ENCODE assay signal across 9 mouse cellular contexts in the genomic region with DNA sequence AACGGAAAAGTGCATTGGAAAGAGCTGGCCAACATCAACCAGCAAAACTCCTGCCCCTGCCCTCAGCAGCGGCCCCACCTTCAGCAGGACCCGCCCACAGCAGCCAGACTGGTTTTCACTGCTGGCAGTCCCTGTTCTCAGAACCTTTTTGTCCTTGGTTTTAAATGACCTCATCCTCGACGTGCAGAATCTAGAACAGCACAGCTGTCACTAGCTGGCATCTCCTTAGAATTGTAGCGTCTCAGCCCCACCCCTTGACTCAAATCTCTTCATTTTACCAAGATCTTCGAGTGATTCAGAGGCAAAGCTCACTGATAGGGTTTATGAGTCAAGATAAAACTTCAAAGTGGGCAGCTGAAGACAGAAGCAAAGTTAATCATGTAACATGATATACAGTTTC. TPM values are rescaled to one million over a fixed set of nuclear protein-coding genes. Genes with fewer than 3 reads are reported as not detected.
DNase-seq lines count a peak whose midpoint lies in the region; ATAC-seq lines count a peak whose summit lies in the region.
"Had no signal": no experiment of that assay in that cellular context is flagged by ENCODE, and none has a peak within 500 bp of the region (broad histone marks: within the 10 kb centered on the region; RNA-seq: fewer than 3 reads in every experiment).

No protein-coding gene starts in this region.

- H3K9me3 ChIP-seq in embryonic facial prominence, embryonic 14.5 days (ENCODE audit: control insufficient read depth, low read length): no peaks in the 10 kb centered on the region
- H3K9me3 ChIP-seq: limb, embryonic 13.5 days had no signal

- ATAC-seq in embryonic facial prominence, embryonic 14.5 days (ENCODE audit: low read depth): peak; percentile 70

- H3K27me3 ChIP-seq in embryonic facial prominence, embryonic 14.5 days (replicated peaks; ENCODE audit: control insufficient read depth, insufficient read depth, low read length): no peaks in the 10 kb centered on the region
- H3K27me3 ChIP-seq: limb, embryonic 13.5 days had no signal

- H3K9ac ChIP-seq in embryonic facial prominence, embryonic 14.5 days (ENCODE audit: low read depth, low read length): no peak overlapping the region
- H3K9ac ChIP-seq: limb, embryonic 13.5 days had no signal

- no peak overlapping the region for H3K4me2 ChIP-seq in embryonic facial prominence, embryonic 14.5 days (ENCODE audit: low read depth, low read length)
- H3K4me2 ChIP-seq: limb, embryonic 13.5 days had no signal

- 19% methylated on average over 7 of the region's 7 CpGs for WGBS in embryonic facial prominence, embryonic 14.5 days

- no peaks in the 10 kb centered on the region for H3K4me1 ChIP-seq in embryonic facial prominence, embryonic 14.5 days (ENCODE audit: control insufficient read depth, insufficient read depth, low read length)

- no peak overlapping the region for H3K4me3 ChIP-seq in embryonic facial prominence, embryonic 14.5 days (ENCODE audit: low read depth, low read length)
- H3K4me3 ChIP-seq: limb, embryonic 13.5 days had no signal

- DNase-seq in right cerebral cortex, adult 2 months (ENCODE audit: low spot score in 2 of 2): peak; percentile 16 to 18
- DNase-seq in right cerebral cortex, postnatal 14 days: no peak
- peak; percentile 65 for DNase-seq in embryonic facial prominence, embryonic 14.5 days (ENCODE audit: low spot score)
- DNase-seq in kidney, postnatal 14 days: peak; percentile 36
- peak; percentile 29 for DNase-seq in urinary bladder, adult 2 months (ENCODE audit: low spot score)
- no peak for DNase-seq in frontal cortex, postnatal 36 days (ENCODE audit: low spot score in 2 of 2)
- DNase-seq in adipocyte (ENCODE audit: low spot score) (no peak), liver (no peak)

- no peaks in the 10 kb centered on the region for H3K36me3 ChIP-seq in embryonic facial prominence, embryonic 14.5 days (ENCODE audit: control insufficient read depth, insufficient read depth, low read length)
- H3K36me3 ChIP-seq: limb, embryonic 13.5 days had no signal

- H3K27ac ChIP-seq in embryonic facial prominence, embryonic 14.5 days (replicated peaks; ENCODE audit: low read depth, low read length): no peak overlapping the region
- H3K27ac ChIP-seq: limb, embryonic 13.5 days had no signal

RNA-seq across cellular contexts. Expression of gene Akap13, which starts 57.8 kb away (rescaled TPM):
- 51.3 and 57.3 TPM in 2 replicates for polyA plus RNA-seq in embryonic facial prominence, embryonic 14.5 days (2014; fragmentation: Nextera tagmentation; extraction: Ambion mirVana)
- polyA plus RNA-seq in urinary bladder, adult 2 months (2012; rRNA removed): 27.1 and 35.6 TPM in 2 replicates

Comparison
In these comparisons a context has a peak if more than half of its experiments do, and no peak if none do; other contexts are left out.
1. DNase-seq: peak in right cerebral cortex, adult 2 months (2 of 2), embryonic facial prominence, embryonic 14.5 days (single experiment), kidney, postnatal 14 days (single experiment) and urinary bladder, adult 2 months (single experiment); none in right cerebral cortex, postnatal 14 days (single experiment), frontal cortex, postnatal 36 days (0 of 2), adipocyte (single experiment) and liver (single experiment).